Mouse (Mus musculus): ENCODE results near the gene Eps8.

- no peak for TF ChIP-seq CTCF (IDR thresholded peaks at IDR 0.05; ENCODE audit: extremely low read depth, insufficient read depth, low read length)
- no peak for TF ChIP-seq POLR2A (IDR thresholded peaks at IDR 0.05; ENCODE audit: extremely low read depth, insufficient read depth, low read length)
These were observed 160.6 kb downstream of the Eps8 start for GRCm38 (mm10) chr6:137494136-137494475.

All from cortical plate, adult 2 months (tissue).